Mouse (Mus musculus) hindlimb bud, embryonic 11.5 days (tissue): ENCODE data around the gene Cfap157.

Source experiments
- DNase-seq: peaks from one replicate; pipeline ENCODE4 v3.0.0-alpha.2; 2012; ENCODE audit warnings: low read depth, low spot score; ENCODE audit errors: extremely low spot score

The Cfap157 gene

GRCm38 (mm10) chr2:32750887-32751664 is 33.2 kb downstream of the Cfap157 start:
- no peak for DNase-seq

DNA sequence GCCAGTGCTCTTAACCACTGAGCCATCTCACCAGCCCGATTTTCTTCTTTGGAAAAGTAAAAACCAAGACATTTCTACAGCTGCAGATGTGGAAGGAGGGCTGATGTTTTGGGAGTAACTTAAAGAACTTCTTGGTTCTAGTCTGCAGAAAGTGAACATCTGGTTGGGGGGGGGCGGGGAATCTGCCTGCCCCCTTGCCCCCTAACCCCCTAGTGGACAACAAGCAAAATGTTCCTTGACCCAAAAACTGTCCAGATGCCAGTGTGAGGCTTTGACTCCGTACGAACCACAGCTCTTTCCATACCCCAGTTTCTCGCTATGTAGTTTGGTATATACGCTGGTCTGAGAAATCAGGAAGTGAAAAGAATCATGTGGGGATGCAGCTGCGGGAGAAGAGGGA is 34.0 kb downstream of the Cfap157 start:
- no peak for DNase-seq

DNA sequence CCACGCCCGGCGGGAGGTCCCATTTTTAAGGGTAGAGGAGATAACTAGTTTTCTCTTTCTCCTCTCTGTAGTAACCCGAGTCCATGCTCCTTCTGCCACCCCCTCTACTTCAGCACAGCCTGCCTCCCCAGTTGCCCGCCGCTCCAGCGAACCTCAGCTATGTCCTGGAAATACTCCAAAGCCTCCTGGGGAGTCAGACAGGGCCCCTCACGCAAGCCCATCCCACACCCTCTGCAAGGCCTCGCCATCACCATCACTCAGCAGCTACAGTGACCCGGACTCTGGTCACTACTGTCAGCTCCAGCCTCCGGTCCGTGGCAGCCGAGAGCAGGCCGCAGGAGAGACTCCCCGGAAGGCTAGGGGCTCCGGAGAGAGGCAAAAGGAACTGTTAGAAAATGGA is 35.1 kb downstream of the Cfap157 start:
- DNase-seq = no peak

GRCm38 (mm10) chr2:32744272-32744982 is 39.8 kb downstream of the Cfap157 start:
- DNase-seq = no peak

DNA sequence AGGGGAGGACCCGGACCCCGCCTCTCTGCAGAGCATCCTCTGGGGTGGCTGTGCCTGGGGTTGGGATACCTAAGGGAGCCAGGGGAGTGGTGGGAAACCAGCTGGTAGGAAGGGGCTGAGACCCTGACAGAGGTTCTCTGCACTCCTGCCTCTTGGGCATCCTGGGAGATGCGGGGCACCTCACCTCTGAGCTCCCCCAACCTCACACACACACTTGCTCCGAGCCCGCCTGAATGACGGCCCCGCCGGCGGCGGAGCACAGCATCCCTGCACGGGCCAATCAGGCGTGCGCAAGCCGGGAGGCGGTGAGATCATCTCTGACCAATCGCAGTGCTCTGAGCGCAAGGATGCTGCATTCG is 42.1 kb downstream of the Cfap157 start:
- no peak for DNase-seq

DNA sequence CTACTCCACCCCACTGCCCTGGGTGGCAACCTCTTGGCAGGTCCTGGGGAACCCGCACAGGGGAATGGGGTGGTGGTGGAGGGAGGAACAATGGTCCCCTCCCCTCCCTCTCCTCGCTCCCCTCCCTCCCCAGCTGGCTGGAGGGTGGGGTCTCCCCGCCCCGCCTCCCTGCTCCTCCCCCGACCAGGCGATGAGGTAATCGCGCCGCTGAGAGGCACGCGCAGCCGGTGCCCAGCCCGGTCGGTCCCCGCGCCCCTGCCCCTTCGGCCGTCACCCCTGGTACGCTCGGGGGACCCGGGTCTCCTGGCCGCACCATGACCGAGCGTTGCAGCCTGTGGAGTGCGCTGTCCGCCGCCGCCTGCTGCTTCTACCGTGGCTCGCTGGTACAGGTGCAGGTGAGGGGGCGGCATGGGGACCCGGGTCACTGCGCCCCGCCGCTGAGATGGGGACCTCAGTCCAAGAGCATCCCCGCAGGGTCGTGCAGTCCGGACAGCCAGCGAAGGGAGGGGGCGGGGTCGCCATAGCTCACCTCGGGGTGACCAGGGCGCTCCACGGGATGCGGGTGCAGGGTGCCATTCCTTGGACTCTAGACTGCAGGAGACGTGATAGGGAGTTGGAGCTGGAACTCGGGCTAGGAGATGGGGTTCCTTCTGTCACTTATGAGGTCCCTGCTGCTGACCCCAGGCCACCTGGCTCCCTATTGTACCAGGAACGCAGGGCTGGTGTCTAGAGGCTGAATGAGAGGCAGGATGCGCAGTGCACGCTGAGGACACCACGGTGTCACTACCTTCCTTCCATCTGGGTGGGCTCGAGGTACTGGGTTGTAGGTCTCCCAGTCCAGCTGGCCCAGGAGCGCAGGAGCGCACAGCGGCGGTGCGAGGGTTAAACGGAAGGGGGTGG is 42.7 kb downstream of the Cfap157 start:
- DNase-seq = no peak

- DNase-seq = no peak
Observed at GRCm38 (mm10) chr2:32740916-32741272, 43.3 kb downstream of the Cfap157 start, which contains the start of gene 6330409D20Rik. Gene 6330409D20Rik, minus strand, starts transcription at chr2:32741016.

GRCm38 (mm10) chr2:32739311-32739710 is 44.9 kb downstream of the Cfap157 start:
- DNase-seq = no peak

DNA sequence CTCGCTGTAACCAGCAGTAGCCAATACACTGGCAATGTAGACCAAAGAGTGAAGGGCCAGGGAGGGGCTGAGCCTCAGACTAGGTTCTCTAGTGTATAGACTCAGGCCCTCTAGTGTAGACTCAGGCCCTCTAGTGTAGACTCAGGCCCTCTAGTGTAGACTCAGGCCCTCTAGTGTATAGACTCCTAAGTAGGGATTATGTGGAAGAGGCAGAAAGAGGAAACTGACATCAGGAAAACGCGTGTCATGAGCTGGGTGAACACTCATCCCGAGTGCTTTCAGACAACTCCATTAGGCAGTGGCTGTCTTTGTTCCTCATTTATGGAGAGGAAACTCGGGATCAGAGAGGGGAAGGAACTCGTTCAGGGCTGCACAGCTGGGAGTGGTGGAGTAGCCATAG is 47.2 kb downstream of the Cfap157 start:
- no peak for DNase-seq

DNA sequence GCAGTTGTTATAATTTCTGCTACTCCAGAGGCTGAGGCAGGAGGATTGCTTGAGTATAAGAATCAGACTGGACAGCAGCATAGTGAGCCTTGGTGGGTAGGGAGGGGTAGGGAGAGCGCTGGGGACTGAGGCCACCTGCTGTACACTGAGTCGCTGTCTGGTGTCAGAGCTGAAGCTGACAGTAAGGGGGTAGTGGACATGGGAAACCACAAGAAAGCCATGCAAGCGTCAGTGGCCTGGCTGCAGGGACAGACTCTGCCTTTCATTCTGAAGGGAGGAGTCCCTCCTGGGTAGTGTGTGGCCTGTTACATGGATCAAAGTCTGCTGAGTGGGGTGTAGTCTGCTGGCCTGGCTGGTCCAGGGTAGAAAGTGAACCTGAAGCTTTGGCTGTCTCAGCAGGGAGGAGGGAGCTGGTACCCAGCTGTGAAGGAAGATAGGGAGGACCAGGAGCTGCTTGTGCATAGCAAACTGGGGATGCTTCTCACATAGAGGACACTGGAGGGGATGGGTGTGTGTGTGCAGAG is 47.9 kb downstream of the Cfap157 start:
- no peak for DNase-seq

GRCm38 (mm10) chr2:32734933-32735332 is 49.3 kb downstream of the Cfap157 start:
- no peak for DNase-seq

DNA sequence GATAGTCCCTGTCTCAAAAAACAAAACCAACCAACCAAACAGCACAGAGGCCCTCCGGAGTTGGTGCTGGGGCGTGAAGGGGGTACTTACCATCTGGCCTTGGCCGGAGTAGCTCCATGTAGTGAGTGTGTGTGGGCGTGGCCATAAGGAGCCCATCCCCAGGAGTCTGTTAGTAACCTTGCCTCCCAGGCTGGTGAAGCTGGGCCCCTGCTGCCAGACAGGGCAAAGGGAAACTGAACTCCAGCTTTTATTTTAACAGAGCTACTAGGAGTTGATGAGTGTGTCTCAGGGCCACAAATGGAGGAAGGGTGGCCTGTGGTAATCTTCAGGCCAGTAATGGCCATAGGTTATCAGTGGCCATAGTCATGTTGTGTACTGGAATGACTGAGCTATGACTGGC is 49.7 kb downstream of the Cfap157 start:
- no peak for DNase-seq

DNA sequence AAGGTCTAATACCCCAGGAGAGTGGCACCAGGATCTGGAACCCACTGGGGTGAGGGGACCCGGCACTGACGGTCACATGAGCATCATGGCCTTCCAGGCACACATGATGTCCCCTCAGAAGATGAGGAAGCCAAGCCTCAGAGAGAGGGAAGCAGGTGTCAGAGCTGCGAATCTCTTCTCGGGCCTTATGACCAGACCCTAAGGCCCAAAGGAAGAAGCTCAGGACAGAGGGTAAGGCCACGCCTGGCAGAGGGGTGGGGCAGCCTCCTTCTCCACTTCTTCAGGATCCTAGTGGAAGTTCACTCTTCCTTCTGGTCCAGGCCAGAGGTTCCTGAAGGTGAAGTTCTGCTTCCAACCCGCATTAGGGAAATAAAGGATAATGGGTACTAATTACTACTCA is 51.5 kb downstream of the Cfap157 start:
- DNase-seq = no peak

GRCm38 (mm10) chr2:32731911-32732310 is 52.3 kb downstream of the Cfap157 start:
- no peak for DNase-seq

GRCm38 (mm10) chr2:32730854-32731253 is 53.4 kb downstream of the Cfap157 start:
- DNase-seq = peak; percentile 61

- no peak for DNase-seq
Observed at GRCm38 (mm10) chr2:32729547-32729946, 54.7 kb downstream of the Cfap157 start.

DNA sequence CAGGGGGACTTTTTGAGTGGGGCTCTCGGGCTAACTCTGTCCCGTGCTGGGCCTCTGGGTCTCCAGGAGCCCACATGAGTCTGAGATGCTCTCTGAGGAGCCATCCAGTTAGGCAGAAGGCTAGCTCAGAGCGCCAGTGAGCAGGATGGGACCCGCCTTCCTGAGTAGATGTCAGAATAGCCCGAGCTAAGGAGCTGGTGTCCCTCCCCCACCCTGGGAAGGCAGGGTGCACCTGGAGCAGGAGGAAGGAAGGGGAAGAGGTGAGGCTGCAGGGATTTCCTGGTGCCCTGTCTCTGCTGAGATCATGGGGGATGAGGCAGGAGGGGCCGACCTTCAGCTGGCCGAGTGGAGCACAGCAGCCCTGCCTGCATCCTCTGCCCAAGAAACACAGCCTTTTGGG is 55.8 kb downstream of the Cfap157 start:
- DNase-seq = no peak

GRCm38 (mm10) chr2:32727435-32727834 is 56.8 kb downstream of the Cfap157 start:
- peak; percentile 92 for DNase-seq
